Mouse (Mus musculus): Measurements from ENCODE around the gene Maml3. TPM values are rescaled to one million over a fixed set of nuclear protein-coding genes. Genes with fewer than 3 reads are reported as not detected.

Maml3 gene
- total and polyA plus RNA-seq, 3 experiments, result 0.81 to 1.8 (median 0.98) TPM

- Histone ChIP-seq H3K79me2 (replicated peaks; ENCODE audit: control insufficient read depth, extremely low read depth, insufficient read depth, poor library complexity, severe bottlenecking) (no peaks in the 10 kb centered on the region), H3K27me3 (replicated peaks) (no peaks in the 10 kb centered on the region), H3K9me3 (replicated peaks; ENCODE audit: low read length) (no peaks in the 10 kb centered on the region), H3K4me1 (ENCODE audit: control insufficient read depth in 1 of 2, insufficient read depth in 2 of 2) (peaks cover 0 to 9% of the 10 kb centered on the region in 2 experiments; a peak in 2 of 4 replicates), H3K27ac (ENCODE audit: insufficient read depth, low read depth) (no peak overlapping the region), H3K4me3 (replicated peaks in 1 of 3; ENCODE audit: low read depth in 2 of 3, low read length in 2 of 3, poor library complexity in 1 of 3) (no peak overlapping the region), H3K4me2 (ENCODE audit: insufficient read depth, low read depth, poor library complexity, severe bottlenecking) (no peak overlapping the region), H3K9ac (ENCODE audit: insufficient read depth, low read depth) (no peak overlapping the region), H3K36me3 (replicated peaks in 1 of 2; ENCODE audit: control insufficient read depth in 1 of 2, insufficient read depth in 1 of 2, low read length in 1 of 2) (no peaks in the 10 kb centered on the region)
- dilution Hi-C loops (cut with MboI; ENCODE audit: extremely low pct_ligation_motif_present, extremely low pct_unique_long_range_greater_than_20kb, low sequenced_read_pairs) (no loop called here), in situ Hi-C loops (cut with MboI; ENCODE audit: low pct_ligation_motif_present, low pct_unique_long_range_greater_than_20kb, low sequenced_read_pairs) (no loop called here)
- no peak for DNase-seq (ENCODE audit: extremely low read depth)
- TF ChIP-seq POLR2AphosphoS2 (IDR thresholded peaks at IDR 0.05; ENCODE audit: low read depth, low read length), result no peak
These were observed 263.3 kb downstream of the Maml3 start for GRCm38 (mm10) chr3:51841598-51841997.

GRCm38 (mm10) chr3:51841177-51841576, 263.7 kb downstream of the Maml3 start:
- Histone ChIP-seq H3K27ac (ENCODE audit: insufficient read depth, low read depth) (no peak overlapping the region), H3K4me1 (ENCODE audit: control insufficient read depth in 1 of 2, insufficient read depth in 2 of 2) (peaks cover 0 to 9% of the 10 kb centered on the region in 2 experiments; a peak in 2 of 4 replicates), H3K27me3 (replicated peaks) (no peaks in the 10 kb centered on the region), H3K9me3 (replicated peaks; ENCODE audit: low read length) (no peaks in the 10 kb centered on the region), H3K4me2 (ENCODE audit: insufficient read depth, low read depth, poor library complexity, severe bottlenecking) (no peak overlapping the region), H3K9ac (ENCODE audit: insufficient read depth, low read depth) (no peak overlapping the region), H3K4me3 (replicated peaks in 1 of 3; ENCODE audit: low read depth in 2 of 3, low read length in 2 of 3, poor library complexity in 1 of 3) (no peak overlapping the region), H3K79me2 (replicated peaks; ENCODE audit: control insufficient read depth, extremely low read depth, insufficient read depth, poor library complexity, severe bottlenecking) (no peaks in the 10 kb centered on the region), H3K36me3 (replicated peaks in 1 of 2; ENCODE audit: control insufficient read depth in 1 of 2, insufficient read depth in 1 of 2, low read length in 1 of 2) (no peaks in the 10 kb centered on the region)
- in situ Hi-C loops (cut with MboI; ENCODE audit: low pct_ligation_motif_present, low pct_unique_long_range_greater_than_20kb, low sequenced_read_pairs), result no loop called here
- dilution Hi-C loops (cut with MboI; ENCODE audit: extremely low pct_ligation_motif_present, extremely low pct_unique_long_range_greater_than_20kb, low sequenced_read_pairs), result no loop called here
- TF ChIP-seq MAX (IDR thresholded peaks at IDR 0.05; ENCODE audit: low read length), result no peak
- no peak for DNase-seq (ENCODE audit: extremely low read depth)

DNA sequence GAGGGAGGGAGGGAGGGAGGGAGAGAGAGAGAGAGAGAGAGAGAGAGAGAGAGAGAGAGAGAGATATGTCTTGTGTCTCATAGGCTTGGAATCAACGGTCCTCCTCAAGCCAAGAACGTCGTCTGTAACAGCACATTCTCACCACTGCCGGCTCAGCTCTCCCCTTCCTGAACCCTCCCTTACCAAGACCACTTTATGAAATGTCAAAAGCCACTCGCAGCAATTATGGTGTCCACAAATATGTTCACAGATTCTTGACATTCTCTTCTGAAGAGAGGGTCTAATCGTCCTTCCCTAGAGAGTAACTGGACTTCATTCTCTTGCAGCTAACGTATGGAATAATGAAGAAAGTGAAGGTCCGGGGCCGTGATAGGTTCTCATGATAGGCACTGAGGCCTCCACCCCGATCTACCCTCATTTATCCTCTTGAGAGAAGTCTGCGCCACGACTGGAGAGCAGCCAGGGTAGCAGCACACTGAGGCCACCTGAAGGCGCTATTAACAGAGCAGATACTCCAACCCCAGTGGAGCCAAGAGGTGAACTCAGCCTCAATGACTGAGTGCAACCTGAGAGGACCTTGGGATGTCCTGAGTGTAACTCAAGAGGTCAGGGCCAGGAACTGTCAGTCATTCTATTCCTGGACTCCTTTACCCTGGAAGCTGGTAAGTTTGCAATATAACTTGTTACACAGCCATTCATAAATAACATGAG, 264.6 kb downstream of the Maml3 start:
- Histone ChIP-seq H3K36me3 (replicated peaks in 1 of 2; ENCODE audit: control insufficient read depth in 1 of 2, insufficient read depth in 1 of 2, low read length in 1 of 2) (no peaks in the 10 kb centered on the region), H3K4me2 (ENCODE audit: insufficient read depth, low read depth, poor library complexity, severe bottlenecking) (no peak overlapping the region), H3K27ac (ENCODE audit: insufficient read depth, low read depth) (no peak overlapping the region), H3K27me3 (replicated peaks) (no peaks in the 10 kb centered on the region), H3K4me3 (replicated peaks in 1 of 3; ENCODE audit: low read depth in 2 of 3, low read length in 2 of 3, poor library complexity in 1 of 3) (no peak overlapping the region), H3K79me2 (replicated peaks; ENCODE audit: control insufficient read depth, extremely low read depth, insufficient read depth, poor library complexity, severe bottlenecking) (no peaks in the 10 kb centered on the region), H3K9ac (ENCODE audit: insufficient read depth, low read depth) (no peak overlapping the region), H3K4me1 (ENCODE audit: control insufficient read depth in 1 of 2, insufficient read depth in 2 of 2) (peaks cover 0 to 9% of the 10 kb centered on the region in 2 experiments; a peak in 2 of 4 replicates), H3K9me3 (replicated peaks; ENCODE audit: low read length) (no peaks in the 10 kb centered on the region)
- in situ Hi-C loops (cut with MboI; ENCODE audit: low pct_ligation_motif_present, low pct_unique_long_range_greater_than_20kb, low sequenced_read_pairs), result no loop called here
- no peak for TF ChIP-seq TBP (conservative IDR thresholded peaks at IDR 0.05; ENCODE audit: low read depth, low read length)
- TF ChIP-seq MXI1 (IDR thresholded peaks at IDR 0.05; ENCODE audit: low read depth, low read length), result no peak
- TF ChIP-seq MYC (IDR thresholded peaks at IDR 0.05; ENCODE audit: low read depth, low read length), result no peak
- TF ChIP-seq CTCF (conservative IDR thresholded peaks at IDR 0.05 in 1 of 2, IDR thresholded peaks at IDR 0.05 in 1 of 2; ENCODE audit: low read depth in 2 of 2, low read length in 2 of 2), result no peak
- no peak for TF ChIP-seq ELF1 (IDR thresholded peaks at IDR 0.05; ENCODE audit: low read depth, low read length)
- no peak for TF ChIP-seq ZNF384 (IDR thresholded peaks at IDR 0.05; ENCODE audit: low read depth, low read length)
- no peak for DNase-seq (ENCODE audit: extremely low read depth)
- dilution Hi-C loops (cut with MboI; ENCODE audit: extremely low pct_ligation_motif_present, extremely low pct_unique_long_range_greater_than_20kb, low sequenced_read_pairs), result no loop called here

Data from CH12.LX (cell line).